Mouse (Mus musculus) neural tube, embryonic 13.5 days (tissue): Measurements from ENCODE around the gene Ick. TPM values are rescaled to one million over a fixed set of nuclear protein-coding genes. Genes with fewer than 3 reads are reported as not detected.
A peak's percentile ranks its signal among the peaks of the same experiment; 100 is the strongest.

ENCODE experiments used
- ATAC-seq: fragments of 200-750 bp; cut with Nextera tagmentation; 2 replicates; pipeline ENCODE4 v1.8.0; 2017; ENCODE audit warnings: low read depth, mild to moderate bottlenecking, moderate TSS enrichment, moderate library complexity
- H3K27ac ChIP-seq: fragments of 300-500 bp; sonication (generic); replicated peaks from 2 replicates; pipeline ENCODE4 v1.5.1; 2015; ENCODE audit warnings: moderate library complexity, mild to moderate bottlenecking, inconsistent platforms
- H3K27me3 ChIP-seq: fragments of 300-500 bp; sonication (generic); 2 replicates; pipeline ENCODE4 v1.6.1; 2015; ENCODE audit warnings: mild to moderate bottlenecking, inconsistent platforms
- H3K36me3 ChIP-seq: fragments of 300-500 bp; sonication (generic); 2 replicates; pipeline ENCODE4 v1.6.1; 2015; ENCODE audit warnings: mild to moderate bottlenecking, inconsistent platforms
- H3K4me1 ChIP-seq: fragments of 300-500 bp; sonication (generic); replicated peaks from 2 replicates; pipeline ENCODE4 v1.6.1; 2015; ENCODE audit warnings: inconsistent platforms
- H3K4me2 ChIP-seq: fragments of 300-500 bp; sonication (generic); 2 replicates; pipeline ENCODE4 v1.6.1; 2015; ENCODE audit warnings: inconsistent platforms, mild to moderate bottlenecking, moderate library complexity
- H3K4me3 ChIP-seq: fragments of 300-500 bp; sonication (generic); 2 replicates; pipeline ENCODE4 v1.5.1; 2015; ENCODE audit warnings: mild to moderate bottlenecking, inconsistent platforms
- H3K9ac ChIP-seq: fragments of 300-500 bp; sonication (generic); 2 replicates; pipeline ENCODE4 v1.6.1; 2015; ENCODE audit warnings: moderate library complexity, mild to moderate bottlenecking, inconsistent platforms
- H3K9me3 ChIP-seq: fragments of 300-500 bp; sonication (generic); 2 replicates; pipeline ENCODE4 v1.6.1; 2016; ENCODE audit warnings: inconsistent platforms
- WGBS: fragments of 180-500 bp; shearing (Covaris S2); methylation state at CpG from one replicate; pipeline ENCODE4 v1.1.7; 2015; 5-methylcytosine and 5-hydroxymethylcytosine counted together
- polyA plus RNA-seq: library from polyadenylated mRNA; unstranded; fragments of >200 nt; fragmentation: Nextera tagmentation; extraction: Ambion mirVana; gene quantifications from 2 replicates; pipeline ENCODE4 v1.2.1, GENCODE M21; 2015

Ick gene
- polyA plus RNA-seq, 1 experiment from 2014 or later = 37.3 TPM

- Histone ChIP-seq H3K36me3 (peaks cover 16% of the 10 kb centered on the region), H3K4me1 (peaks cover 29% of the 10 kb centered on the region), H3K9ac (no peak overlapping the region), H3K4me3 (no peak overlapping the region), H3K4me2 (no peak overlapping the region), H3K27me3 (no peaks in the 10 kb centered on the region), H3K9me3 (no peaks in the 10 kb centered on the region), H3K27ac (no peak overlapping the region)
- WGBS = 88% methylated on average over 6 of the region's 6 CpGs
- ATAC-seq = no peak
Observed at GRCm38 (mm10) chr9:78105501-78105932, 3.5 kb upstream of the Ick start.

- ATAC-seq = no peak
Observed at GRCm38 (mm10) chr9:78106821-78107220, 2.2 kb upstream of the Ick start.

DNA sequence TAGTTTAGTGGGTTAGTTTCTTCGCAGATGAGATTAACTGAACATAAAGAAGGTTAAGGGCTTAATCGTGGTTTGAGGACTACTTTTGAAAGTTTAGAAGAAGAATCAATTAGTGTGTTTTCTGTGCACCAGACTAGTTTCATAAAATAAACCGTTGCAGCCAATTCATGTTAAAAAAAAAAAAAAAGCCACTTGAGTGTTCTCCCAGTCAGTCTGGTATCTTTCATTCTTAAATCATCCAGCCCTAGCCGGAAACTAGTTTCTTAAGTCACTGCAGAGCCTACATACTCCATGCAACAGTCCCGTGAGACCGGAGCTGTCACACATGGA, 1.4 kb upstream of the Ick start:
- no peak for ATAC-seq
- Histone ChIP-seq H3K27me3 (no peaks in the 10 kb centered on the region), H3K27ac (peak overlapping the region; percentile 95), H3K36me3 (0 out of 2 replicates have a peak, but pooled peaks cover 2% of the 10 kb centered on the region), H3K4me2 (peak overlapping the region; percentile 91), H3K9ac (peak overlapping the region; percentile 87), H3K4me1 (peaks cover 29% of the 10 kb centered on the region), H3K4me3 (peak overlapping the region; percentile 73), H3K9me3 (no peaks in the 10 kb centered on the region)
- 26% methylated on average over 6 of the region's 6 CpGs for WGBS

More at GRCm38 (mm10) chr9:78106821-78107220, 2.2 kb upstream of the Ick start:
- 75% methylated on average over 4 of the region's 4 CpGs for WGBS
- H3K36me3 ChIP-seq = 0 out of 2 replicates have a peak, but pooled peaks cover 5% of the 10 kb centered on the region
- no peak overlapping the region for H3K27ac ChIP-seq
- H3K9me3 ChIP-seq = no peaks in the 10 kb centered on the region
- H3K27me3 ChIP-seq = no peaks in the 10 kb centered on the region
- H3K9ac ChIP-seq = no peak overlapping the region
- H3K4me2 ChIP-seq = peak overlapping the region; percentile 91
- peaks cover 29% of the 10 kb centered on the region for H3K4me1 ChIP-seq
- 0 out of 2 replicates have a peak overlapping the region, but pooled peaks have one; percentile 73 for H3K4me3 ChIP-seq

DNA sequence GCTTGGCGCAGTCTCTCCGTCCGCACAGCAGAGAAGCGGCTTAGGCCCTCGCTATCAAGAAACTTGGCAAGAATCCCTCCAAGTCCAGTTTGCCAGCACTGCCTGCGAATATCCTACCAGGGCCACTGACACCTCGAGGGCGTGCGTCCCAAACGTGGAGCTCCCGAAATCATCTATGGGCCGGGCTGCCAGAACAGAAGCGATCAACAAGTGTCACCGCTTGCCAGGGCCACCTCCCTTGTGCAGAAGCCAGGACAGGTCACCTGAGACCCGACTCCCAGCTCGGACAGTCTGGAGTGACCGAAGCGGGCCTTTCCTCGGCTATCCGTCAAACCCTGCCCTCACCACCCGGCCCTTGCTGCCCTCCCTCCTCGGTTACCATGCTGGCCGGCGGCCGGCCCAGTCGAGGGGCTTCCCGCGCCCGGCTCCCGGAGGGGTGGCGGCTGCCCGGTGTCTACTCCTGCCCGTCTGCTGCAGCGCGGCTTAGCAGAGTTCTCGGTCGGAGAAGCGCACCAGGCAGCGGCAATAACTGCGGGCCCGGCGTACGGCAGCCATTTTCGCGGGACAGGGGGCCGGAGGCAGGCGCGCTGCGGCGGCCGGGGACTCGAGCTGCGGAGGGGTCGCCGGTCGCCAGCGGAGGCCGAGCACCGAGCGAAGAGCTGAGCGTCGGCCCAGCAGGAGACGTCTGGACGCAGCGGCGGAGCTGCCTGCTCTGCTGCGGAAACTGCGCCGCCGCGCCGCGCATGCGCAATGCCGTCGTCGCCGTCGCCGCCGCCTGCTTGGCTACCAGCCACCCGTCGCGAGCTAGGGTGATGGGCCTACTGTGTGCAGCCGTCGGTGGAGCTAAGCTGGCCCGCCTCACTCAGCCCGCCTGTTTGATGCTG, 838 bp upstream of the Ick start:
- no peaks in the 10 kb centered on the region for H3K27me3 ChIP-seq
- peaks cover 33% of the 10 kb centered on the region for H3K4me1 ChIP-seq
- no peaks in the 10 kb centered on the region for H3K36me3 ChIP-seq
- under 1% methylated on average over 88 of the region's 88 CpGs for WGBS
- peak; percentile 87 for ATAC-seq
- H3K9ac ChIP-seq = peak overlapping the region; percentile 87
- H3K9me3 ChIP-seq = no peaks in the 10 kb centered on the region
- H3K4me3 ChIP-seq = peak overlapping the region; percentile 73
- peak overlapping the region; percentile 95 for H3K27ac ChIP-seq
- peak overlapping the region; percentile 91 for H3K4me2 ChIP-seq

DNA sequence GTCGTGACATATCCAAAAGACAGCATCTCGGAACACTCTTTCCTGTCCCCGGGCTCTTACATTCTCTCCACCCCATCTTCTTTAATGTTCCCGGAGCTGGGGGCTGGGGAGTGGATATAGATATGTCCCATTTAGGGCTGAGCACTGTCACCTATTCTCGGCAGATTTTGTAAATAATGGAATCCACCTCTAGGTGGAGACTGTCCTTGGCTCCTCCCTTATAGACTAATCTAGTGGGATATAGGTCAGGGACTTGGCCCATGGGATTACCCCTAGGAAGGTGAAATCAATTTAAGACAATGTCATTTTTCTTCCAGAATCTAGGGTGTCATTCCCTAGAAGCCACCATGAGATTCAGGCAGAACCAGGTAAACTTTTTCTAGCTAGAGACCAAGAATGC, 664 bp downstream of the Ick start:
- 51% methylated on average over 5 of the region's 5 CpGs for WGBS
- Histone ChIP-seq H3K27me3 (no peaks in the 10 kb centered on the region), H3K9me3 (no peaks in the 10 kb centered on the region), H3K27ac (no peak overlapping the region), H3K4me2 (peak overlapping the region; percentile 91), H3K4me3 (peak overlapping the region; percentile 73), H3K36me3 (no peaks in the 10 kb centered on the region), H3K9ac (no peak overlapping the region), H3K4me1 (peaks cover 41% of the 10 kb centered on the region)
- no peak for ATAC-seq

- H3K36me3 ChIP-seq = 0 out of 2 replicates have a peak, but pooled peaks cover under 1% of the 10 kb centered on the region
- no peak overlapping the region for H3K27ac ChIP-seq
- H3K4me2 ChIP-seq = no peak overlapping the region
- 0 out of 2 replicates have a peak overlapping the region, but pooled peaks have one; percentile 26 for H3K9ac ChIP-seq
- H3K9me3 ChIP-seq = no peaks in the 10 kb centered on the region
- no peak for ATAC-seq
- H3K4me3 ChIP-seq = no peak overlapping the region
- no peaks in the 10 kb centered on the region for H3K27me3 ChIP-seq
- WGBS = 86% methylated on average over 2 of the region's 2 CpGs
- H3K4me1 ChIP-seq = peaks cover 46% of the 10 kb centered on the region
Observed at GRCm38 (mm10) chr9:78111456-78111855, 2.5 kb downstream of the Ick start.

GRCm38 (mm10) chr9:78112770-78113537, 4.0 kb downstream of the Ick start:
- H3K4me2 ChIP-seq = peak overlapping the region; percentile 80
- H3K27ac ChIP-seq = peak overlapping the region; percentile 98
- 2% methylated on average over 47 of the region's 47 CpGs for WGBS
- H3K9me3 ChIP-seq = no peaks in the 10 kb centered on the region
- H3K9ac ChIP-seq = peak overlapping the region; percentile 94
- peaks cover 32% of the 10 kb centered on the region for H3K4me1 ChIP-seq
- ATAC-seq = peak; percentile 71
- H3K36me3 ChIP-seq = 0 out of 2 replicates have a peak, but pooled peaks cover 4% of the 10 kb centered on the region
- H3K4me3 ChIP-seq = peak overlapping the region; percentile 95
- no peaks in the 10 kb centered on the region for H3K27me3 ChIP-seq

- Histone ChIP-seq H3K27ac (peak overlapping the region; percentile 98), H3K4me2 (peak overlapping the region; percentile 80), H3K4me3 (peak overlapping the region; percentile 95), H3K27me3 (no peaks in the 10 kb centered on the region), H3K9me3 (no peaks in the 10 kb centered on the region), H3K36me3 (peaks cover 8% of the 10 kb centered on the region; the same call in 1 of the 2 replicates), H3K9ac (peak overlapping the region; percentile 94), H3K4me1 (peaks cover 32% of the 10 kb centered on the region)
- peak; percentile 45 for ATAC-seq
- WGBS = under 1% methylated on average over 14 of the region's 14 CpGs
Observed at GRCm38 (mm10) chr9:78113538-78113885, 4.5 kb downstream of the Ick start.

- WGBS = 70% methylated on average over 9 of the region's 9 CpGs
- no peak overlapping the region for H3K27ac ChIP-seq
Observed at GRCm38 (mm10) chr9:78115746-78116145, 6.8 kb downstream of the Ick start.

GRCm38 (mm10) chr9:78117690-78118089, 8.7 kb downstream of the Ick start:
- Histone ChIP-seq H3K9me3 (no peaks in the 10 kb centered on the region), H3K4me2 (no peak overlapping the region), H3K27me3 (no peaks in the 10 kb centered on the region), H3K27ac (no peak overlapping the region), H3K36me3 (peaks cover 30% of the 10 kb centered on the region), H3K9ac (no peak overlapping the region), H3K4me3 (no peak overlapping the region), H3K4me1 (peaks cover 24% of the 10 kb centered on the region)
- ATAC-seq = no peak
- 89% methylated on average over 2 of the region's 2 CpGs for WGBS

More at GRCm38 (mm10) chr9:78115746-78116145, 6.8 kb downstream of the Ick start:
- H3K4me1 ChIP-seq = peaks cover 25% of the 10 kb centered on the region
- H3K36me3 ChIP-seq = peaks cover 17% of the 10 kb centered on the region
- H3K4me3 ChIP-seq = 0 out of 2 replicates have a peak overlapping the region, but pooled peaks have one; percentile 95
- no peak for ATAC-seq
- peak overlapping the region; percentile 80 for H3K4me2 ChIP-seq
- no peak overlapping the region for H3K9ac ChIP-seq
- no peaks in the 10 kb centered on the region for H3K9me3 ChIP-seq
- no peaks in the 10 kb centered on the region for H3K27me3 ChIP-seq

DNA sequence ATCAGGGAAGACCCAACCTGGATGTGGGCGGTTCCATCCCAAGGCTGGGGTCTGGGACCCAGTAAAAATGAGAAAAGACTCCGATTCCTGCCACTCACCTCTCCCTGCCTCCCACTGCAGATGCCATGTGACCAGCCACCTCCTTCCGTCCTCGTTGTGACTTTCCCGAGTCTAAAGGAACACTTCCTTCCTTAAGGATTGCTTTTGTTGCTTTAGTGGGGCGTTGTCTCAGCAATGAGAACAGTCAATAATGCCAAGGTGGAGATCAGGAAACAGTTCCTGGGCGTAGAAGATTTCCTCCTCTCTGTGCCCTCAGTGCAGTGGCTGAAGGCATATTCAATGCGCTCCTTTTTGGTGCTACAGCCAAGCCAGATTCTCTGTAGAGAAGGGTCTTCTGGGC, 12.4 kb downstream of the Ick start:
- 82% methylated on average over 8 of the region's 8 CpGs for WGBS

DNA sequence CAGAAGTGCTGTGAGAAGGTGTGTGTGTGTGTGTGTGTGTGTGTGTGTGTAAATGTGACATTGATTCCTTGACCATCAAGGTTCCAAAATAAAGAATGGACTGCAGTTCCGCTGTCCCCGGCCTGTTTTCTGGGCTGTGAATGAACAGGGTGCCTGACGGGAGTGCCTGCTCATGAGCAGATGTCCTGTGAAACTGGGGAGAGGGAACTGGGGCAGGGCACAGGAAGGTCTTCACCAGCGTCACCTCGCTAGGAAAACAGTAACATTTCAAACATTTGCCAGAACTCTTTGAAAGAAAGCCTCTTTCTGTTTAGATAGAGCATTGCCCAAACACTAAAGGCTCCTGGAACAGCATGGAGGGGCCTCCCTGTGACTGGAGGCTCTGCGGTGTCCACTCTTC, 13.0 kb downstream of the Ick start:
- no peak overlapping the region for H3K27ac ChIP-seq
- no peak overlapping the region for H3K9ac ChIP-seq
- H3K9me3 ChIP-seq = no peaks in the 10 kb centered on the region
- ATAC-seq = no peak
- peaks cover 37% of the 10 kb centered on the region for H3K36me3 ChIP-seq
- H3K4me3 ChIP-seq = no peak overlapping the region
- H3K4me1 ChIP-seq = peaks cover 27% of the 10 kb centered on the region
- no peak overlapping the region for H3K4me2 ChIP-seq
- 80% methylated on average over 6 of the region's 6 CpGs for WGBS
- no peaks in the 10 kb centered on the region for H3K27me3 ChIP-seq

More for the DNA sequence above, 12.4 kb downstream of the Ick start:
- no peak overlapping the region for H3K9ac ChIP-seq
- no peak overlapping the region for H3K4me3 ChIP-seq
- no peak for ATAC-seq
- H3K27ac ChIP-seq = no peak overlapping the region
- H3K36me3 ChIP-seq = peaks cover 41% of the 10 kb centered on the region
- H3K4me2 ChIP-seq = no peak overlapping the region
- H3K4me1 ChIP-seq = peaks cover 20% of the 10 kb centered on the region
- H3K27me3 ChIP-seq = no peaks in the 10 kb centered on the region
- no peaks in the 10 kb centered on the region for H3K9me3 ChIP-seq
